Mouse (Mus musculus): ENCODE measurements around the gene Olfr1046. TPM values are rescaled to one million over a fixed set of nuclear protein-coding genes. Genes with fewer than 3 reads are reported as not detected.

The Olfr1046 gene
- polyA plus RNA-seq (2014; fragmentation: Illumina TruSeq; extraction: RNeasy Lipid Tissue Mini Kit (QIAGEN cat#74804); ENCODE audit: low read depth, low replicate concordance) = not detected

DNA sequence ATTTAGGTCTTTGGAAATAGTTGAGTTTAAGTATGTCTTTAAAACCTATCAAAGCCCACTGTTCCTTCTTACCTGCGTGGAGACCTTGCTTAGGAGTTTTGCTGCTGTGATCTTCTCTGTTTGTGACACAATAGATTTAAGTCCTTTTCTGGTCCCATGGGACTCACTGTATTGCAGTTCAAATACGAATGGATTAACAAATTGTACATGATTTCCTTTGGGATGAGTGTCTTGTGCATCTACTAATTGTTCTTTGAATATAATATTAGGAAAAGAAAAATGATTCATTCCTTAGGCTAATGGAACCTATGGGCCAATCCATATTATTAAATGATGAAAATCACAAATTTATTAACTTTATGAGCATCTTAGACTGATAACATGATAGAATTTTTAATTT is at the start of gene Olfr1046:
TSS of gene Olfr1046 (minus strand) at position 101 of the 400 bp plus-strand sequence.

DNA sequence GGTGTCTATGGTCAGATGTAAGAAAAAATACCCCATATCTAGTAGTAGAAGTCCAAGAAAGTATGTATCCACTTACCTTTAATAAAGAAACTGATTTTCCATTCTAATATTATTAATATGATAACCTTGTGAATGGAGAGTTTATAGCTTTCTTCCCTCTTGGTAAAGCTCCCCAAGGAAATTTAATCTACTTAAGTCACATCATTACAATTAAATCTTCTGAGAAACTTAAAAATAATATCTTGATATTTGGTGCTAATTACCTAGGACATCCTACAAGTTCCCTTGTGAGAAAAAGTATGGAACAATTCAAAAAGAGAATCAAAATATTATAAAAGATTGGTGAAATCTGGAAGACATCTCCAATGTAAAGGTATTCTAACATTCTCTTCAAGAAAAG is 39.1 kb upstream of the Olfr1046 start, which contains the start of gene Olfr1049:
TSS of gene Olfr1049 (minus strand) at position 101 of the 400 bp plus-strand sequence.

DNA sequence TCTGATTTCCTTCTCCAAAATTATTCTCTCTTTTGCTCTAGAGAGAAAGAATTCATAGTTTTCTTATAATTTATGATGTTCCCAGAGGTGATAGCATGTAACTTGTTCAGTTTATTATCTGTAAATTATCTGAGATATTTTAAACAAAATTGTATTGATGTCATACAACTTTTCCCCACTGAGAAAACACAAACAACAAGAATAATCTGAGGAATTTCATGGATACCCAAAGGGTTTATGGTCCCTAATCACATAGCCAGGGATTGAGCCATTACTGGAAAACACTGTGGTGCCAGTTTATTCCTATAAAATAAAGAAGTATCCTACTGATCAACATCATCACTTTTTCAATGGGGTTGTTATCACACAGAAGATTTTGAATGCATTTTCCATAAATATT is 21.1 kb upstream of the Olfr1046 start, which contains the start of gene Olfr1048:
TSS of gene Olfr1048 (minus strand) at position 101 of the 400 bp plus-strand sequence.

DNA sequence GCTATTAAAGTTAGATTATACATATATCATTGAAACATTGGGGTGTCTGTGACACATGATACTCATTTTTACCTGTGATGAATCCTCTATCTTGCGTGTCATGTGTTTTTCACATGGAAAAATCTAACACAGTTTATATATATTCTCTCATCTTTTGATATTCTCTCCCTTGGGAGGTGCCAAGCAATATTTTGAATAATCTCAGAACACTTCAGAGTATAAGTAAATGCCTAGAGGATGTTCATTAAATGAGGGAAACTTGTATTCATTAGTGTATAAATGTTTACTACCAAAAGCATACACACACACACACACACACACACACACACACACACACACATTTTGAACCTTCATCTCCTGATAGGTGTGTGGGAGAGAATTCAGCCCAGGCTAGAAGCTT is 12.2 kb upstream of the Olfr1046 start, which contains the start of gene Olfr1047:
TSS of gene Olfr1047 (minus strand) at position 101 of the 400 bp plus-strand sequence.

DNA sequence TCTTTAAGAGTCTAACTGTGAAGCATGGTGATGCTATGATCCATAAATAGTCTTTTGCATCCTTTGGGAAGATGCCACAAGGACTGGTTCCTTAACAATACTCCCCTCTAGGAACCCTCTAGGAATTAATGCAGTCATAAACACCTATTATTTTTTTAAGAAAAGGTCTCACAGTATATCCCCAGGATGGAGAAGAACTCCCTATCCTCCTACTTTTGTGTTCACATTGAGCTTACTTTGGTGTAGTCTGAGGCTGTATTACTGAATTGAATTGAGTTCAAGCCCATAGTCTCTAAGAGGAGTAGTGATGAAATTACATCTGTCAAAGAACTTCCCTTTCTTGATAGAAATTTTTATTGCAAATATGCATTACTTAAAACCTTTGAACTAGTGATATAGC is 16.2 kb downstream of the Olfr1046 start, which contains the start of gene Olfr1045:
TSS of gene Olfr1045 (minus strand) at position 101 of the 400 bp plus-strand sequence.

DNA sequence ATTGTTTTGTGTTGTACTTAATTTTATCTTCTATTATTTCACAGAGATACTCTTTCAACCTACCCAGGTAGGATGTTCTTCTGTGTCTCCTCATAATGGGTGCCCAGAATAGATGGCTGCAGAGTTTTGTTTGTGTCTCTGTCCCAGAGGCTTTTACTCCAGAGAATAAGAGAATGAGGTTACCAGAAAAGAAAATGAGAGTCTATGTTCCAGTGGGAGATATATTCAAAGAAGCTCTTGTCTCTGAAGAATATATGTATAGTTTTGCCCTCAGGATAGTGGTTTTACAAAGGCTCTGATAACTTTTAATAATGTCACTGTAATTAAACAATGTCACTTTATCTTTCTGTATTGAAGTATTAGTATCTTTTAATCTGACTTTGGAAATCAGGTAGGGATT is 33.5 kb downstream of the Olfr1046 start, which contains the start of gene Olfr52:
TSS of gene Olfr52 (minus strand) at position 101 of the 400 bp plus-strand sequence.

DNA sequence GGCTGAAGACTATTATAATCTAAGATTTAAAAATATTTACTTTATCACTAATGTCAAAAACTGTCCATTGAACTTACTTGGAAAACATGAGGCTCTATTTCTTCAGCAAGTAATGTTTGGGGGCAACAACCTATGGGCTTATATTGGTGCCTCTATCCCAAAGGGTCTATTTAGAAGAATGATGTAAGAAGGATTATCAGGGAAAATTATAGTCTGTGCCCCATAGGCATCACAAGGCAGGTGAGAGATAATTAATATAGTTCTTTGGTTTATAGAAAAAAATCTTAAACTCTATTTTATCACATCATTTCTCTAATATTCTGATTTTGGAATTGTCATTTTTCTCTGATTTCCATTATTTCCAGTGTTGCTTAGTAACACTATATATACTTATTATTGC is 41.4 kb downstream of the Olfr1046 start, which contains the start of gene Olfr1044:
TSS of gene Olfr1044 (minus strand) at position 101 of the 400 bp plus-strand sequence.

DNA sequence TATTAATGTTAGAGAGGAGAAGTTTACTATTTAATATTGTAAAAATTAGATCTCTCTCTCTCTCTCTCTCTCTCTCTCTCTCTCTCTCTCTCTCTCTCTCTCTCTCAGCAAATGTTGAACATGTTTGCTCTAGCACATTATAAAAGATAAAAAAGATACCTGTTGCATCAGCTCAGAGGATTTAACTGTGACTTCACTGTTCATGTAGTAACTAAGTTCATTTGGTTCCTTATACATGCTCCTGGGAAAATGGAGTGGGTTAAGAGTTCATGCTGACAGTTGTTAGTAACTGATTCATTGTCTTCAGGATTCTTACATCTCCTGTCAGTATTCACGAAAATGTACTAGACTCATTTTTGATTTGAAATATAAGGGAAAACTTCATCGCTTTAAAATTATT is 51.7 kb downstream of the Olfr1046 start, which contains the start of gene Olfr1043:
TSS of gene Olfr1043 (minus strand) at position 101 of the 400 bp plus-strand sequence.

Other genes with a start within 250 kb of the Olfr1046 start
- gene Olfr1029, start 245.4 kb downstream of the Olfr1046 start, polyA plus RNA-seq (2014; fragmentation: Illumina TruSeq; extraction: RNeasy Lipid Tissue Mini Kit (QIAGEN cat#74804); ENCODE audit: low read depth, low replicate concordance) = 0.09 TPM
- not detected for gene Olfr1030, start 240.0 kb downstream of the Olfr1046 start, polyA plus RNA-seq (2014; fragmentation: Illumina TruSeq; extraction: RNeasy Lipid Tissue Mini Kit (QIAGEN cat#74804); ENCODE audit: low read depth, low replicate concordance)
- not detected for gene Olfr1031, start 229.0 kb downstream of the Olfr1046 start, polyA plus RNA-seq (2014; fragmentation: Illumina TruSeq; extraction: RNeasy Lipid Tissue Mini Kit (QIAGEN cat#74804); ENCODE audit: low read depth, low replicate concordance)
- gene Olfr1032, start 213.8 kb downstream of the Olfr1046 start, polyA plus RNA-seq (2014; fragmentation: Illumina TruSeq; extraction: RNeasy Lipid Tissue Mini Kit (QIAGEN cat#74804); ENCODE audit: low read depth, low replicate concordance) = not detected
- gene Olfr1033, start 198.7 kb downstream of the Olfr1046 start, polyA plus RNA-seq (2014; fragmentation: Illumina TruSeq; extraction: RNeasy Lipid Tissue Mini Kit (QIAGEN cat#74804); ENCODE audit: low read depth, low replicate concordance) = 4.1 TPM
- 0.57 TPM for gene Olfr1034, start 173.5 kb downstream of the Olfr1046 start, polyA plus RNA-seq (2014; fragmentation: Illumina TruSeq; extraction: RNeasy Lipid Tissue Mini Kit (QIAGEN cat#74804); ENCODE audit: low read depth, low replicate concordance)
- not detected for gene Olfr1036, start 145.3 kb downstream of the Olfr1046 start, polyA plus RNA-seq (2014; fragmentation: Illumina TruSeq; extraction: RNeasy Lipid Tissue Mini Kit (QIAGEN cat#74804); ENCODE audit: low read depth, low replicate concordance)
- gene Olfr1037, start 131.9 kb downstream of the Olfr1046 start, polyA plus RNA-seq (2014; fragmentation: Illumina TruSeq; extraction: RNeasy Lipid Tissue Mini Kit (QIAGEN cat#74804); ENCODE audit: low read depth, low replicate concordance) = not detected
- gene Olfr1039, start 83.4 kb downstream of the Olfr1046 start, polyA plus RNA-seq (2014; fragmentation: Illumina TruSeq; extraction: RNeasy Lipid Tissue Mini Kit (QIAGEN cat#74804); ENCODE audit: low read depth, low replicate concordance) = not detected
- gene Olfr1040, start 72.6 kb downstream of the Olfr1046 start, polyA plus RNA-seq (2014; fragmentation: Illumina TruSeq; extraction: RNeasy Lipid Tissue Mini Kit (QIAGEN cat#74804); ENCODE audit: low read depth, low replicate concordance) = not detected
- not detected for gene Olfr1042, start 57.5 kb downstream of the Olfr1046 start, polyA plus RNA-seq (2014; fragmentation: Illumina TruSeq; extraction: RNeasy Lipid Tissue Mini Kit (QIAGEN cat#74804); ENCODE audit: low read depth, low replicate concordance)
- not detected for gene Olfr1043, start 51.8 kb downstream of the Olfr1046 start, polyA plus RNA-seq (2014; fragmentation: Illumina TruSeq; extraction: RNeasy Lipid Tissue Mini Kit (QIAGEN cat#74804); ENCODE audit: low read depth, low replicate concordance)
- gene Olfr1044, start 41.5 kb downstream of the Olfr1046 start, polyA plus RNA-seq (2014; fragmentation: Illumina TruSeq; extraction: RNeasy Lipid Tissue Mini Kit (QIAGEN cat#74804); ENCODE audit: low read depth, low replicate concordance) = not detected
- not detected for gene Olfr52, start 33.6 kb downstream of the Olfr1046 start, polyA plus RNA-seq (2014; fragmentation: Illumina TruSeq; extraction: RNeasy Lipid Tissue Mini Kit (QIAGEN cat#74804); ENCODE audit: low read depth, low replicate concordance)
- not detected for gene Olfr1045, start 16.3 kb downstream of the Olfr1046 start, polyA plus RNA-seq (2014; fragmentation: Illumina TruSeq; extraction: RNeasy Lipid Tissue Mini Kit (QIAGEN cat#74804); ENCODE audit: low read depth, low replicate concordance)
- not detected for gene Olfr1047, start 12.1 kb upstream of the Olfr1046 start, polyA plus RNA-seq (2014; fragmentation: Illumina TruSeq; extraction: RNeasy Lipid Tissue Mini Kit (QIAGEN cat#74804); ENCODE audit: low read depth, low replicate concordance)
- gene Olfr1048, start 21.0 kb upstream of the Olfr1046 start, polyA plus RNA-seq (2014; fragmentation: Illumina TruSeq; extraction: RNeasy Lipid Tissue Mini Kit (QIAGEN cat#74804); ENCODE audit: low read depth, low replicate concordance) = not detected
- not detected for gene Olfr1049, start 39.0 kb upstream of the Olfr1046 start, polyA plus RNA-seq (2014; fragmentation: Illumina TruSeq; extraction: RNeasy Lipid Tissue Mini Kit (QIAGEN cat#74804); ENCODE audit: low read depth, low replicate concordance)
- not detected for gene Olfr1051, start 59.8 kb upstream of the Olfr1046 start, polyA plus RNA-seq (2014; fragmentation: Illumina TruSeq; extraction: RNeasy Lipid Tissue Mini Kit (QIAGEN cat#74804); ENCODE audit: low read depth, low replicate concordance)
- gene Olfr1052, start 73.1 kb upstream of the Olfr1046 start, polyA plus RNA-seq (2014; fragmentation: Illumina TruSeq; extraction: RNeasy Lipid Tissue Mini Kit (QIAGEN cat#74804); ENCODE audit: low read depth, low replicate concordance) = not detected
- not detected for gene Olfr1053, start 96.0 kb upstream of the Olfr1046 start, polyA plus RNA-seq (2014; fragmentation: Illumina TruSeq; extraction: RNeasy Lipid Tissue Mini Kit (QIAGEN cat#74804); ENCODE audit: low read depth, low replicate concordance)
- not detected for gene Olfr1054, start 116.1 kb upstream of the Olfr1046 start, polyA plus RNA-seq (2014; fragmentation: Illumina TruSeq; extraction: RNeasy Lipid Tissue Mini Kit (QIAGEN cat#74804); ENCODE audit: low read depth, low replicate concordance)
- gene Olfr1055, start 131.0 kb upstream of the Olfr1046 start, polyA plus RNA-seq (2014; fragmentation: Illumina TruSeq; extraction: RNeasy Lipid Tissue Mini Kit (QIAGEN cat#74804); ENCODE audit: low read depth, low replicate concordance) = not detected
- not detected for gene Olfr1056, start 143.2 kb upstream of the Olfr1046 start, polyA plus RNA-seq (2014; fragmentation: Illumina TruSeq; extraction: RNeasy Lipid Tissue Mini Kit (QIAGEN cat#74804); ENCODE audit: low read depth, low replicate concordance)
- not detected for gene Olfr1057, start 159.1 kb upstream of the Olfr1046 start, polyA plus RNA-seq (2014; fragmentation: Illumina TruSeq; extraction: RNeasy Lipid Tissue Mini Kit (QIAGEN cat#74804); ENCODE audit: low read depth, low replicate concordance)
- not detected for gene Olfr1058, start 169.2 kb upstream of the Olfr1046 start, polyA plus RNA-seq (2014; fragmentation: Illumina TruSeq; extraction: RNeasy Lipid Tissue Mini Kit (QIAGEN cat#74804); ENCODE audit: low read depth, low replicate concordance)
- not detected for gene Olfr1061, start 194.7 kb upstream of the Olfr1046 start, polyA plus RNA-seq (2014; fragmentation: Illumina TruSeq; extraction: RNeasy Lipid Tissue Mini Kit (QIAGEN cat#74804); ENCODE audit: low read depth, low replicate concordance)
- not detected for gene Olfr1062, start 207.4 kb upstream of the Olfr1046 start, polyA plus RNA-seq (2014; fragmentation: Illumina TruSeq; extraction: RNeasy Lipid Tissue Mini Kit (QIAGEN cat#74804); ENCODE audit: low read depth, low replicate concordance)
- not detected for gene Olfr1065, start 231.3 kb upstream of the Olfr1046 start, polyA plus RNA-seq (2014; fragmentation: Illumina TruSeq; extraction: RNeasy Lipid Tissue Mini Kit (QIAGEN cat#74804); ENCODE audit: low read depth, low replicate concordance)
- not detected for gene Olfr1066, start 237.0 kb upstream of the Olfr1046 start, polyA plus RNA-seq (2014; fragmentation: Illumina TruSeq; extraction: RNeasy Lipid Tissue Mini Kit (QIAGEN cat#74804); ENCODE audit: low read depth, low replicate concordance)